Mouse (Mus musculus): Measurements from ENCODE around the gene Adh7. TPM values are rescaled to one million over a fixed set of nuclear protein-coding genes. Genes with fewer than 3 reads are reported as not detected.
A peak's percentile ranks its signal among the peaks of the same experiment; 100 is the strongest.

Adh7 gene
- 0.08 and 1.0 TPM in 2 replicates for polyA plus RNA-seq (2012; rRNA removed)

DNA sequence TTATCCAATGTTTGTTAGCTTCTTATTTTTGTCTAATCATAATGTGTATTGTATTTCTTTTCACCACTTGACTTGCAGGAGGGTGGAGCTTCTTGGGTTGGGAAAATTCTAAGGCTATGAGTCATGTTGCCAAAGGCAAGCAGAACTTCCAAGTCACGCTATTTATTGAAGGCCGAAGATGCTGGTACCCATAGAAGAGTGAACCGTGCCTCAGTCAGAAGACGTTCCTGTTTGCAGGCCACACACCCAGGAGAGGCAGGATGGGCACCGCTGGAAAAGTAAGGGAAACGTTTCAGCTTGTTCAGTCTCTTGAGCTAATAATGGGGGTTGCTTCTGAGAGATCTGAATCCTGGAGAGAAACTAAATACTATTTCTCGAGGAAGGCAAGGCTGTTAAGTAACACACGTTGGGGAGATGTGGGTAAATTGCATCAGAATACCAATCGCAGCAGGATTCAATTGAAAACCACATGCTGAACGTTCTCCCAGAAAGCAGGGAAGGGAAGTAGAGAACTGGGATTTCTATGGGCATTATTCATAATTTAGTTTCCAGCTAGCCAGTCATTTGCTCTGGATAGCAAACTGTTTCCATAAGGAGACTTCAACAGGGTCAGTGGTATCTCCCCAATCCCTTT, at the start of gene Adh7:
Gene Adh7, plus strand, starts transcription at position 130 of the 634 bp plus-strand sequence.
- Histone ChIP-seq H3K4me1 (ENCODE audit: control insufficient read depth, insufficient read depth, insufficient read length, low read length) (peaks cover 2% of the 10 kb centered on the region; the same call in 1 of the 2 replicates), H3K4me3 (ENCODE audit: low read depth, low read length) (no peak within 1 kb of the TSS), H3K27ac (ENCODE audit: insufficient read depth, low read depth, low read length) (no peak within 1 kb of the TSS), H3K36me3 (ENCODE audit: control insufficient read depth, insufficient read depth, low read length) (no peaks in the 10 kb centered on the region), H3K27me3 (ENCODE audit: control insufficient read depth, insufficient read depth, low read length) (no peaks in the 10 kb centered on the region)
- WGBS, result 84% methylated on average over 10 of the region's 10 CpGs
- TF ChIP-seq POLR2A (IDR thresholded peaks at IDR 0.05; ENCODE audit: low read depth, low read length) (no peak), CTCF (IDR thresholded peaks at IDR 0.05; ENCODE audit: extremely low read depth, insufficient read length, insufficient replicate concordance, low read depth, low read length) (no peak)

DNA sequence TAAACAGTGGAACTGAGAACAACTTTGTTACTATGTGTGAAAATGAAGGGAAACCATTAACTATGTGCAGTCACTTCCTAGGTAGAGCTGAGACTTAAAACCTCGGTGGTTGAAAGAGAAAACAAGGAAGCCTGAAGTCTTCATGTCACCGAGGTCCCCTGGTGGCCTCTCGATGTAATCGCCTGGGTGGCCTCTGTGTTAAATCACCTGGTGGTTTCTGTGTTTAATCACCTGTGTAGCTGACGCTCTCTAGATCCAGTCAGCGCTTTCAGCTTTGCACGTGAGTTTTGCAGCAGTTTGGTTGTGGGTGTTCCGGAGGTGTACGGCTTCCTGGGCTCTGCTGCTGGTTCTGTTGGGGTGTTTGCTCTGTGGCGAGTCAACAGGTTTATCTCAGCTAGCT, 44.3 kb upstream of the Adh7 start:
- Histone ChIP-seq H3K36me3 (ENCODE audit: control insufficient read depth, insufficient read depth, low read length) (no peaks in the 10 kb centered on the region), H3K27ac (ENCODE audit: insufficient read depth, low read depth, low read length) (no peak overlapping the region), H3K4me1 (ENCODE audit: control insufficient read depth, insufficient read depth, insufficient read length, low read length) (no peaks in the 10 kb centered on the region), H3K4me3 (ENCODE audit: low read depth, low read length) (no peak overlapping the region), H3K27me3 (ENCODE audit: control insufficient read depth, insufficient read depth, low read length) (no peaks in the 10 kb centered on the region)
- WGBS, result 69% methylated on average over 10 of the region's 10 CpGs
- TF ChIP-seq POLR2A (IDR thresholded peaks at IDR 0.05; ENCODE audit: low read depth, low read length), result no peak
- TF ChIP-seq CTCF (IDR thresholded peaks at IDR 0.05; ENCODE audit: extremely low read depth, insufficient read length, insufficient replicate concordance, low read depth, low read length), result peak; percentile 18; the same call in 1 of the 2 replicates

DNA sequence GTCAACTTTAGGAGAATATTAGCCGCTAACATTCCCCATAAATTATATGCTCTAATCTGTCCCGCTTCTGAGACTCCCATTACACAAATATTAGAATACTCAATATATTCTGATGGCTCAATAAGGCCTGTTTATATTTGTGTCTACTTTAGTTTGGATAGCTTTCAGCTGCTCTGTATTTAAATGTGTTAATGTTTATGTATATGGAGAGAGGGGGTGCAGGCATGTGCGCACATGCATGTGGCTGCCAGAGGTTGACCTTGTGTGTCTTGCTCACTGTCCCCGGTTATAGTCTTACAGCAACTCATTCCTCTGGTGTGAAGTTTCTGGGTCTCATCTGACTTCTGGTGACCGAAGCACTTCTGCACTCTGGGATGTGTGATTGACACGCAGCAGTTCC, 42.0 kb upstream of the Adh7 start:
- H3K27ac ChIP-seq (ENCODE audit: insufficient read depth, low read depth, low read length), result no peak overlapping the region
- 80% methylated on average over 6 of the region's 6 CpGs for WGBS
- no peaks in the 10 kb centered on the region for H3K36me3 ChIP-seq (ENCODE audit: control insufficient read depth, insufficient read depth, low read length)
- no peaks in the 10 kb centered on the region for H3K27me3 ChIP-seq (ENCODE audit: control insufficient read depth, insufficient read depth, low read length)
- TF ChIP-seq POLR2A (IDR thresholded peaks at IDR 0.05; ENCODE audit: low read depth, low read length), result no peak
- no peak for TF ChIP-seq CTCF (IDR thresholded peaks at IDR 0.05; ENCODE audit: extremely low read depth, insufficient read length, insufficient replicate concordance, low read depth, low read length)
- H3K4me1 ChIP-seq (ENCODE audit: control insufficient read depth, insufficient read depth, insufficient read length, low read length), result no peaks in the 10 kb centered on the region
- H3K4me3 ChIP-seq (ENCODE audit: low read depth, low read length), result no peak overlapping the region

DNA sequence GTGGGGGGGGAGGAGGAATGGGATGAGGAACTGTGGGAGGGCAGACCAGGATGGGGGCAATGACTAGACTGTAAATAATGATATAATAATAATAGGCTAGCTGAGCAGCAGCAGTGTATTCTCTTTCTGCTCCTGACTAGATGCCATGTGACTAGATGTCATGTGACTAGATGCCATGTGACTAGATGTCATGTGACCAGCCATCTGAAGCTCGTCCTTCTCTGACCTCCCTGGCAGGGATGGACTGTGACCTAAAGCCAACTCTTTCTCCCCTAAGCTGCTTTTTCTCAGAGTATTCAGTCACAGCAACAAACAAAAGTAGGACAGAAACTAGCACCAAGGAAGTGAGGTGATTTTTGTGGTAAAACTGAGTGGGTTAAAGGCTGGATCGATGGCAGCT, 35.5 kb upstream of the Adh7 start:
- TF ChIP-seq POLR2A (IDR thresholded peaks at IDR 0.05; ENCODE audit: low read depth, low read length) (no peak), CTCF (IDR thresholded peaks at IDR 0.05; ENCODE audit: extremely low read depth, insufficient read length, insufficient replicate concordance, low read depth, low read length) (no peak)
- no peaks in the 10 kb centered on the region for H3K27me3 ChIP-seq (ENCODE audit: control insufficient read depth, insufficient read depth, low read length)
- 72% methylated on average over 2 of the region's 2 CpGs for WGBS
- H3K4me3 ChIP-seq (ENCODE audit: low read depth, low read length), result no peak overlapping the region
- H3K27ac ChIP-seq (ENCODE audit: insufficient read depth, low read depth, low read length), result no peak overlapping the region
- no peaks in the 10 kb centered on the region for H3K4me1 ChIP-seq (ENCODE audit: control insufficient read depth, insufficient read depth, insufficient read length, low read length)
- H3K36me3 ChIP-seq (ENCODE audit: control insufficient read depth, insufficient read depth, low read length), result no peaks in the 10 kb centered on the region

DNA sequence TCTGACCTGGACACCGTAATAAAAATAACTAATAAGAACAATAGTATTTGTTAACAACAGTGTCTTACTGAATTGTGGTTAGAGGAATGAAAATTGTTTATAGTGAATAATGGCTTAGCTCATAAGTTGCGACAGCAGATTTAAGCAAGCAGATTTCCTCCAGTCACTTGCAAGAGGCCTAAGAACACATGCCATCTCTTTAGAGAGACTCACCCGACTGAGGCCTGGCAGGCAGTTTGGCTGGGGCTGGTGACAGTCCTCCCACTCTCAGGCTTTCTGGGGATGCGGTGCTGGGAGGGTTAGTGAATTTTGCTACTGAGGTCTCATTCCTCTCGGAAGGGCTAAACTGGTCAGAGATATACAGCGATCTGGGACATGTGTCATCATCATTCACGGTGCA, 34.2 kb upstream of the Adh7 start:
- 87% methylated on average over 7 of the region's 7 CpGs for WGBS
- no peak for TF ChIP-seq CTCF (IDR thresholded peaks at IDR 0.05; ENCODE audit: extremely low read depth, insufficient read length, insufficient replicate concordance, low read depth, low read length)
- no peak for TF ChIP-seq POLR2A (IDR thresholded peaks at IDR 0.05; ENCODE audit: low read depth, low read length)
- H3K4me3 ChIP-seq (ENCODE audit: low read depth, low read length), result no peak overlapping the region
- no peaks in the 10 kb centered on the region for H3K36me3 ChIP-seq (ENCODE audit: control insufficient read depth, insufficient read depth, low read length)
- H3K27ac ChIP-seq (ENCODE audit: insufficient read depth, low read depth, low read length), result no peak overlapping the region
- H3K4me1 ChIP-seq (ENCODE audit: control insufficient read depth, insufficient read depth, insufficient read length, low read length), result no peaks in the 10 kb centered on the region
- no peaks in the 10 kb centered on the region for H3K27me3 ChIP-seq (ENCODE audit: control insufficient read depth, insufficient read depth, low read length)

DNA sequence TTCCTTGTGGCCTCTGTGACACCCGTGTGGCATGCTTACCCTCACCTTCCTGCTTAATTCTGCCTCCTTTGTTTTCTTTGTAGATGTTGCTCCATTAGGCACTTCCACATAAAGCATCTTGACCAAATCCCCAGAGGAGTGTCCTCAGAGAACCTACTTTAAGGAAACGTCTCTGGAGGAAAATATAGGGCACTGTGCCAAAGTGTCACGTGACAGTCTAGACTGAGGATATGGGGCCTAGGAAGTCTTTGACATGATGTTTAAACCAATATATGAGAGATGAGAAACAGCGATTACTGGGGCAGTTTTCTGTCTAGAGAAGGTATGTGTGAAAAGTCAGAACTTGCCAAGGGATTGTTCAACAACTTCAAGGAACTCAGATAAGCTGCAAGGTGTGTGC, 32.3 kb upstream of the Adh7 start:
- 13% methylated on average over 4 of the region's 4 CpGs for WGBS
- Histone ChIP-seq H3K36me3 (ENCODE audit: control insufficient read depth, insufficient read depth, low read length) (no peaks in the 10 kb centered on the region), H3K27me3 (ENCODE audit: control insufficient read depth, insufficient read depth, low read length) (no peaks in the 10 kb centered on the region), H3K4me3 (ENCODE audit: low read depth, low read length) (no peak overlapping the region), H3K27ac (ENCODE audit: insufficient read depth, low read depth, low read length) (no peak overlapping the region), H3K4me1 (ENCODE audit: control insufficient read depth, insufficient read depth, insufficient read length, low read length) (no peaks in the 10 kb centered on the region)
- TF ChIP-seq POLR2A (IDR thresholded peaks at IDR 0.05; ENCODE audit: low read depth, low read length), result no peak
- no peak for TF ChIP-seq CTCF (IDR thresholded peaks at IDR 0.05; ENCODE audit: extremely low read depth, insufficient read length, insufficient replicate concordance, low read depth, low read length)

DNA sequence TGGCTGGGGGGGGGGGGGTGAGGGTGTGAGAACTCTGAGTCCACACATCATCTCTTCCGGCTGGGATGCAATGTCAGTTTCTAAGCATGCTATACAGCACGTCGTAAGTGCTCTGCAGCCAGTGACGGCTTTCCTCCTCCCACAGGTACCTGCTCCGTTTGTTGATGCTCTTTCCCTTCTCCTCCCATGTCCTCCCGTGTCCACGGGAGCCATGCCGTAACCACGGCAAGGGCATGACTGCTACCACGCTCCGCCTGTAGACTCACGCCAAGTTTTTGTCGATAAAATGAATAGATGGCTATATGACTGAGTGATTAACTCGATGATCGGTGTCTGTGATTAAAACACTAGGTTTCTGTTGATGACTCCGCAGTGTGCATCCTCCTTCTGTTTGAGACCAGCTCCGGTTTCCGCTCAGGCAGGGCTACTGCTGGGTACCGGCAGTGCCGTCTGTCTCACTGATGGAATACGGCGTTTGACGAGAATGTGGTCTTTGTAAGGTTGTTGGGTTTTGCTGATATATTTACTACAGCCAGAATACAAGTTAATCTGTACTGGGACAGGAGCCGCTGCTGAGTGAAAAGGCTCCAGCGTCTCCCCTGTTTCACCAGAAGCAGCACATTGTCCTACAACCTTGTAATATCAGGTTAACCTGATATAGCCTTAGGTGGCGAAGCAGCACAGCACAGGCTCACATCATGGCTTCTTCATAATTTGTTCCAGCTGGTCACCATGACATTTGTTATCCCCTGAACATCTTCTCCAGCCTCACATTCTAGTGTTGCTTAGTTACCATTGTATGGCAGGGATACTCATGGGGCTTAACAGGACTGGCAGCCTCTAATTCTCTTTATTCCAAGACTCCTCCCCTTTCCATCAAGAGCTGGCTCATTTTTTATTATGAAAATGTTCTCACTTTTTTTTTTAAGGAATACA, 31.3 kb upstream of the Adh7 start:
- Histone ChIP-seq H3K27ac (ENCODE audit: insufficient read depth, low read depth, low read length) (no peak overlapping the region), H3K27me3 (ENCODE audit: control insufficient read depth, insufficient read depth, low read length) (no peaks in the 10 kb centered on the region), H3K4me3 (ENCODE audit: low read depth, low read length) (no peak overlapping the region), H3K36me3 (ENCODE audit: control insufficient read depth, insufficient read depth, low read length) (no peaks in the 10 kb centered on the region), H3K4me1 (ENCODE audit: control insufficient read depth, insufficient read depth, insufficient read length, low read length) (no peaks in the 10 kb centered on the region)
- TF ChIP-seq CTCF (IDR thresholded peaks at IDR 0.05; ENCODE audit: extremely low read depth, insufficient read length, insufficient replicate concordance, low read depth, low read length), result no peak
- no peak for TF ChIP-seq POLR2A (IDR thresholded peaks at IDR 0.05; ENCODE audit: low read depth, low read length)
- WGBS, result 80% methylated on average over 26 of the region's 26 CpGs

Measured in small intestine, adult 2 months (tissue).